Mouse (Mus musculus) sigmoid colon, adult 10 weeks (tissue): ENCODE results near the gene Gpr65. TPM values are rescaled to one million over a fixed set of nuclear protein-coding genes. Genes with fewer than 3 reads are reported as not detected.

Source experiments
- polyA plus RNA-seq: library from polyadenylated mRNA; stranded (reverse); fragments of 350-450 nt; fragmentation: Illumina TruSeq; extraction: RNeasy Lipid Tissue Mini Kit (QIAGEN cat#74804); gene quantifications from one replicate; pipeline ENCODE4 v1.2.3, GENCODE M21; 2014; ENCODE audit warnings: low read depth, low replicate concordance

Gpr65 gene
- 8.0 TPM for polyA plus RNA-seq

GRCm38 (mm10) chr12:98268441-98269369 lies at the start of gene Gpr65:
Gene Gpr65, plus strand, starts transcription at chr12:98268635.

GRCm38 (mm10) chr12:98258845-98259517 lies 9.5 kb upstream of the Gpr65 start, which contains the start of gene Galc:
Gene Galc, minus strand, starts transcription at chr12:98259459.

Other genes with a start within 250 kb of the Gpr65 start
- gene Galc, start 9.2 kb upstream of the Gpr65 start, polyA plus RNA-seq = 9.5 TPM